Comparison of ENCODE assay signal across 7 mouse cellular contexts in the genomic region with DNA sequence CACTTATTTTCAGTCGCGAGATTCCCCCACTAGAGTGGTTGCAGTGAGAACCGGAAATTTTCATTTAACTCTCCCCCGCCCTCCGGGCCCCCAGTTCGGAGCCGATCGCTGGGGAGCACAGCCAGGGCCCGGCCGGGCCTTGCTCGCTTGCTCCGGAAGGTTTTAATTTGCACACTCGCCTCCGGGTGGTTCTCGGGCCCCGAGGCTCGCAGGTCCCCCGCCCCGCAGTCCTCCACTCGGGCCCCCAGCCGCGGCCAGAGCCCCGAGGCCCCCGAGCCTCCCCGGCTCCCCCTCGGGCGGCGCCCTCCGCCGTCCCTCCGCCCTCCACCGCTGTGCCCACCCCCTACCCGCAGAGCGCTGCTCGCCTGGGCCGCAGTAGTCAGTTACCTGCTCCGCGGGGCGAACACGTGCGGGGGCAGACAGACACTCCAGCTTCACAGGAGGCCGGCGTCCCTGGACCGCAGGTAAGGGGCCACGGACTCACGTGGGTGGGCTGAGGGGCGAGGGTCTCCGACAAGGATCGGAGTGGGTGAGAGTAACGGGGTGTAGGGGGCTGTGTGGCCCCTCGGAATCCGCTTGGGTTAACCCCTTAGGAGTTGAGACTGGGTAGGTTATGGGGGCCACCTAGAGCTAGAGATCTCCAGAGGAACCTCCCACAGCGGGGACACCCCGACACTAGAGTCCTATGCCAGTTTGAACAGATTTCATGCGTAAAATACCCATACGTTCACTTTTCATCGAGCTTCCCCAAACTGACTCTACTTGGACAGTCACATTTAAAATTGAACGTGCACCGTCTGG. TPM values are rescaled to one million over a fixed set of nuclear protein-coding genes. Genes with fewer than 3 reads are reported as not detected.
A peak's percentile ranks its signal among the peaks of the same experiment; 100 is the strongest.
DNase-seq lines count a peak whose midpoint lies in the region; ATAC-seq lines count a peak whose summit lies in the region.

A gene (plus strand): TSS at position 375 of the 801 bp plus-strand sequence.

- peak; percentile 65 to 87 for DNase-seq in adrenal gland, adult (ENCODE audit: inconsistent age in 2 of 2, low spot score in 1 of 2)
- DNase-seq in embryo, embryonic 10.5 days (ENCODE audit: low spot score): peak; percentile 44
- DNase-seq in gastrocnemius, postnatal 4 days (ENCODE audit: low spot score in 2 of 2): peak; percentile 25 to 46
- DNase-seq in spleen, postnatal 14 days (ENCODE audit: low spot score in 2 of 2): peak; percentile 33 to 61

- H3K9ac ChIP-seq in intestine, embryonic 15.5 days: peak within 1 kb of the TSS; percentile 84
- peak within 1 kb of the TSS; percentile 79 for H3K9ac ChIP-seq in limb, embryonic 13.5 days
- H3K9ac ChIP-seq in midbrain, embryonic 13.5 days (replicated peaks): peak within 1 kb of the TSS; percentile 62

- peak within 1 kb of the TSS; percentile 83 for H3K4me3 ChIP-seq in intestine, embryonic 15.5 days (replicated peaks)
- H3K4me3 ChIP-seq in limb, embryonic 13.5 days: peak within 1 kb of the TSS; percentile 65
- peak within 1 kb of the TSS; percentile 57 for H3K4me3 ChIP-seq in midbrain, embryonic 13.5 days (replicated peaks)

- WGBS in intestine, embryonic 15.5 days: under 1% methylated on average over 57 of the region's 59 CpGs
- under 1% methylated on average over 57 of the region's 59 CpGs for whole genome bisulfite sequencing in limb, embryonic 13.5 days
- under 1% methylated on average over 59 of the region's 59 CpGs for WGBS in midbrain, embryonic 13.5 days

- ATAC-seq in intestine, embryonic 15.5 days: peak; percentile 44
- peak; percentile 17 for ATAC-seq in limb, embryonic 13.5 days (ENCODE audit: low FRiP score, low read depth)
- ATAC-seq in midbrain, embryonic 13.5 days: peak; percentile 41

- H3K4me1 ChIP-seq in intestine, embryonic 15.5 days (replicated peaks): no peaks in the 10 kb centered on the region
- no peaks in the 10 kb centered on the region; the same call in 1 of the 2 replicates for H3K4me1 ChIP-seq in limb, embryonic 13.5 days
- peaks cover 35% of the 10 kb centered on the region for H3K4me1 ChIP-seq in midbrain, embryonic 13.5 days (replicated peaks)

- H3K4me2 ChIP-seq in intestine, embryonic 15.5 days (replicated peaks): peak within 1 kb of the TSS; percentile 95
- peak within 1 kb of the TSS; percentile 98 for H3K4me2 ChIP-seq in limb, embryonic 13.5 days (replicated peaks)
- peak within 1 kb of the TSS; percentile 94 for H3K4me2 ChIP-seq in midbrain, embryonic 13.5 days (replicated peaks)

- H3K9me3 ChIP-seq in intestine, embryonic 15.5 days: no peaks in the 10 kb centered on the region
- no peaks in the 10 kb centered on the region for H3K9me3 ChIP-seq in limb, embryonic 13.5 days
- no peaks in the 10 kb centered on the region for H3K9me3 ChIP-seq in midbrain, embryonic 13.5 days

- H3K27me3 ChIP-seq in intestine, embryonic 15.5 days (replicated peaks): no peaks in the 10 kb centered on the region
- 0 out of 2 replicates have a peak, but pooled peaks cover 2% of the 10 kb centered on the region for H3K27me3 ChIP-seq in limb, embryonic 13.5 days
- H3K27me3 ChIP-seq in midbrain, embryonic 13.5 days: peaks cover 42% of the 10 kb centered on the region

- H3K27ac ChIP-seq in intestine, embryonic 15.5 days: peak within 1 kb of the TSS; percentile 92
- peak within 1 kb of the TSS; percentile 81 for H3K27ac ChIP-seq in limb, embryonic 13.5 days
- H3K27ac ChIP-seq in midbrain, embryonic 13.5 days: peak within 1 kb of the TSS; percentile 56; the same call in 1 of the 2 replicates

- H3K36me3 ChIP-seq in intestine, embryonic 15.5 days: no peaks in the 10 kb centered on the region
- no peaks in the 10 kb centered on the region for H3K36me3 ChIP-seq in limb, embryonic 13.5 days
- no peaks in the 10 kb centered on the region for H3K36me3 ChIP-seq in midbrain, embryonic 13.5 days

RNA-seq across cellular contexts. Expression of the gene that starts here (rescaled TPM):
- 10 to 100 TPM; 18.0 to 21.2 TPM for total RNA-seq in gastrocnemius, postnatal 4 days (2021)
- polyA plus RNA-seq in intestine, embryonic 15.5 days (2015; fragmentation: Nextera tagmentation; extraction: Ambion mirVana): 30.1 and 32.6 TPM in 2 replicates
- polyA plus RNA-seq in limb, embryonic 13.5 days (2015; fragmentation: Nextera tagmentation; extraction: Ambion mirVana): 24.5 and 27.7 TPM in 2 replicates
- polyA plus RNA-seq in midbrain, embryonic 13.5 days (2015; fragmentation: Nextera tagmentation; extraction: Ambion mirVana): 15.9 and 18.0 TPM in 2 replicates

Comparison
In these comparisons a context has a peak if more than half of its experiments do, and no peak if none do; other contexts are left out.
1. Peak in every context shown above with its lines: DNase-seq, ATAC-seq, H3K4me3 ChIP-seq and H3K27ac ChIP-seq.